10 mouse cellular contexts compared by ENCODE assay signal in genomic region chr7:49843304-49843933, GRCm38 (mm10).
A peak's percentile ranks its signal among the peaks of the same experiment; 100 is the strongest.
DNase-seq lines count a peak whose midpoint lies in the region; ATAC-seq and TF ChIP-seq lines count a peak whose summit lies in the region.
"Had no signal": no experiment of that assay in that cellular context is flagged by ENCODE, and none has a peak within 500 bp of the region (broad histone marks: within the 10 kb centered on the region; RNA-seq: fewer than 3 reads in every experiment).

No protein-coding gene starts in this region.

- H3ac ChIP-seq in myocyte (ENCODE audit: control insufficient read depth, insufficient read length) = no peak overlapping the region

- no peak overlapping the region for H3K4me2 ChIP-seq in forebrain, embryonic 12.5 days
- H3K4me2 ChIP-seq in hindbrain, embryonic 15.5 days = peak overlapping the region; percentile 45
- H3K4me2 ChIP-seq in myocyte (ENCODE audit: low read depth) = peak overlapping the region; percentile 76
- H3K4me2 ChIP-seq: limb, embryonic 12.5 days had no signal

- no peak for TF ChIP-seq CTCF in lung, adult 2 months (IDR thresholded peaks at IDR 0.05; ENCODE audit: insufficient read depth, low read length)

- no peak for TF ChIP-seq POLR2A in lung, adult 2 months (IDR thresholded peaks at IDR 0.05; ENCODE audit: borderline replicate concordance, extremely low read depth, low read depth, low read length)
- no peak for TF ChIP-seq POLR2A in myocyte (IDR thresholded peaks at IDR 0.05; ENCODE audit: insufficient read length, low read depth)

- WGBS in forebrain, embryonic 12.5 days = 69% methylated on average over 6 of the region's 6 CpGs
- 81% methylated on average over 6 of the region's 6 CpGs for WGBS in forebrain, embryonic 10.5 days
- 39% methylated on average over 6 of the region's 6 CpGs for WGBS in lung, adult 2 months
- 52% methylated on average over 6 of the region's 6 CpGs for WGBS in hindbrain, embryonic 15.5 days

- no peak for DNase-seq in forebrain, embryonic 10.5 days (ENCODE audit: extremely low spot score, low spot score)
- DNase-seq in lung, postnatal 36 days = peak; percentile 3
- no peak for DNase-seq in lung, adult 2 months
- no peak for DNase-seq in Muller cell, postnatal 12 days (ENCODE audit: inconsistent ontology term)
- no peak for DNase-seq in urinary bladder, postnatal 4 days (ENCODE audit: low spot score in 2 of 2)
- DNase-seq: cerebellum, adult 9-11 months had no signal

- H3K9ac ChIP-seq in forebrain, embryonic 12.5 days = no peak overlapping the region
- H3K9ac ChIP-seq in hindbrain, embryonic 15.5 days = no peak overlapping the region
- H3K9ac ChIP-seq: limb, embryonic 12.5 days had no signal

- peaks cover 16% of the 10 kb centered on the region; the same call in 1 of the 2 replicates for H3K27me3 ChIP-seq in forebrain, embryonic 12.5 days
- no peaks in the 10 kb centered on the region for H3K27me3 ChIP-seq in forebrain, embryonic 10.5 days (ENCODE audit: poor library complexity, severe bottlenecking)
- H3K27me3 ChIP-seq in hindbrain, embryonic 15.5 days = no peaks in the 10 kb centered on the region
- no peaks in the 10 kb centered on the region for H3K27me3 ChIP-seq in myocyte (ENCODE audit: control insufficient read depth, insufficient read depth, insufficient read length)
- H3K27me3 ChIP-seq: limb, embryonic 12.5 days had no signal

- ATAC-seq in forebrain, embryonic 12.5 days (ENCODE audit: low FRiP score) = peak; percentile 37
- no peak for ATAC-seq in hindbrain, embryonic 15.5 days (ENCODE audit: low FRiP score, low read depth)

- peaks cover 11% of the 10 kb centered on the region for H3K4me1 ChIP-seq in forebrain, embryonic 12.5 days
- peaks cover 19% of the 10 kb centered on the region for H3K4me1 ChIP-seq in forebrain, embryonic 10.5 days
- H3K4me1 ChIP-seq in lung, adult 2 months (ENCODE audit: control insufficient read depth, insufficient read depth, low read length) = no peaks in the 10 kb centered on the region
- peaks cover 33% of the 10 kb centered on the region for H3K4me1 ChIP-seq in hindbrain, embryonic 15.5 days (replicated peaks)

- H3K4me3 ChIP-seq in forebrain, embryonic 12.5 days (replicated peaks) = no peak overlapping the region
- no peak overlapping the region for H3K4me3 ChIP-seq in forebrain, embryonic 10.5 days
- H3K4me3 ChIP-seq in lung, adult 2 months (replicated peaks; ENCODE audit: extremely low read depth, low read depth, low read length) = no peak overlapping the region
- H3K4me3 ChIP-seq in hindbrain, embryonic 15.5 days = no peak overlapping the region
- H3K4me3 ChIP-seq in myocyte = no peak overlapping the region
- H3K4me3 ChIP-seq: limb, embryonic 12.5 days had no signal

- peaks cover 6% of the 10 kb centered on the region for H3K36me3 ChIP-seq in forebrain, embryonic 12.5 days (replicated peaks)
- H3K36me3 ChIP-seq in forebrain, embryonic 10.5 days (replicated peaks) = peaks cover 18% of the 10 kb centered on the region
- H3K36me3 ChIP-seq in hindbrain, embryonic 15.5 days = no peaks in the 10 kb centered on the region
- peaks cover 4% of the 10 kb centered on the region for H3K36me3 ChIP-seq in myocyte (ENCODE audit: control insufficient read depth, insufficient read depth)

- no peaks in the 10 kb centered on the region for H3K9me3 ChIP-seq in forebrain, embryonic 12.5 days
- H3K9me3 ChIP-seq in forebrain, embryonic 10.5 days = no peaks in the 10 kb centered on the region
- no peaks in the 10 kb centered on the region for H3K9me3 ChIP-seq in hindbrain, embryonic 15.5 days
- H3K9me3 ChIP-seq: limb, embryonic 12.5 days had no signal

- peaks cover 3% of the 10 kb centered on the region for H3K79me2 ChIP-seq in myocyte (ENCODE audit: control insufficient read depth, insufficient read depth)

- no peak overlapping the region for H3K27ac ChIP-seq in forebrain, embryonic 12.5 days
- H3K27ac ChIP-seq in forebrain, embryonic 10.5 days = no peak overlapping the region
- peak overlapping the region; percentile 82 for H3K27ac ChIP-seq in hindbrain, embryonic 15.5 days (replicated peaks)
- H3K27ac ChIP-seq: limb, embryonic 12.5 days had no signal

TF ChIP-seq in myocyte, 11 proteins besides CTCF, POLR2A, EP300 and RAD21:
- no peak for TF ChIP-seq SRF (IDR thresholded peaks at IDR 0.05; ENCODE audit: control insufficient read depth, insufficient read length, low read depth)
- no peak for TF ChIP-seq TCF12 (IDR thresholded peaks at IDR 0.05; ENCODE audit: insufficient read depth, poor library complexity, severe bottlenecking)
- no peak for TF ChIP-seq USF1 (IDR thresholded peaks at IDR 0.05; ENCODE audit: low read depth)
- no peak for TF ChIP-seq MYOD1 (IDR thresholded peaks at IDR 0.05; ENCODE audit: control insufficient read depth in 1 of 3, insufficient read length in 2 of 3, low read depth in 2 of 3)
- TF ChIP-seq E2F4 (IDR thresholded peaks at IDR 0.05; ENCODE audit: insufficient read depth) = no peak
